Mouse (Mus musculus) liver, postnatal 0 days (tissue): ENCODE data around the gene Pdgfa. TPM values are rescaled to one million over a fixed set of nuclear protein-coding genes. Genes with fewer than 3 reads are reported as not detected.

Experiments used
- ATAC-seq: fragments of 200-750 bp; cut with Nextera tagmentation; 2 replicates; pipeline ENCODE4 v1.8.0; 2017; ENCODE audit warnings: mild to moderate bottlenecking, moderate library complexity
- DNase-seq: peaks from one replicate; pipeline ENCODE4 v3.0.0-alpha.2; 2016
- H3K27ac ChIP-seq: fragments of 300-500 bp; sonication (generic); 2 replicates; pipeline ENCODE4 v1.5.1; 2014; ENCODE audit warnings: antibody characterized with exemption, moderate library complexity, mild to moderate bottlenecking, low read depth
- H3K27me3 ChIP-seq: fragments of 300-500 bp; sonication (generic); 2 replicates; pipeline ENCODE4 v1.6.1; 2014; ENCODE audit warnings: low read length, control low read depth, mixed read lengths; ENCODE audit not compliant: insufficient read depth
- H3K36me3 ChIP-seq: fragments of 300-500 bp; sonication (generic); replicated peaks from 2 replicates; pipeline ENCODE4 v1.6.1; 2014; ENCODE audit warnings: mild to moderate bottlenecking, control low read depth, low read length, moderate library complexity, mixed read lengths; ENCODE audit not compliant: insufficient read depth
- H3K4me1 ChIP-seq: fragments of 300-500 bp; sonication (generic); 2 replicates; pipeline ENCODE4 v1.6.1; 2014; ENCODE audit warnings: antibody characterized with exemption, mild to moderate bottlenecking, control low read depth; ENCODE audit not compliant: insufficient read depth
- H3K4me2 ChIP-seq: fragments of 300-500 bp; sonication (generic); 2 replicates; pipeline ENCODE4 v1.6.1; 2014; ENCODE audit warnings: low read depth, mild to moderate bottlenecking, low read length, moderate library complexity, mixed read lengths
- H3K4me3 ChIP-seq: fragments of 300-500 bp; sonication (generic); 2 replicates; pipeline ENCODE4 v1.5.1; 2014; ENCODE audit warnings: low read depth, low read length
- H3K9ac ChIP-seq: fragments of 300-500 bp; sonication (generic); replicated peaks from 2 replicates; pipeline ENCODE4 v1.6.1; 2014; ENCODE audit warnings: mild to moderate bottlenecking, moderate library complexity
- H3K9me3 ChIP-seq: fragments of 300-500 bp; sonication (generic); 2 replicates; pipeline ENCODE4 v1.6.1; 2016; ENCODE audit warnings: mild to moderate bottlenecking, control low read depth, low read length, mixed read lengths
- CTCF ChIP-seq: sonication (generic); IDR thresholded peaks from 2 replicates; pipeline ENCODE4 v1.5.1; 2016; ENCODE audit warnings: antibody characterized with exemption, low read depth
- EP300 ChIP-seq: IDR thresholded peaks from 2 replicates; pipeline ENCODE4 v1.6.1; 2016; ENCODE audit warnings: antibody characterized with exemption, low read depth, mild to moderate bottlenecking
- WGBS: fragments of 180-500 bp; shearing (Covaris S2); extraction: QIAGEN DNeasy Blood & Tissue Kit; methylation state at CpG from one replicate; pipeline ENCODE4 v1.1.7; 2014; ENCODE audit not compliant: insufficient replicate concordance; 5-methylcytosine and 5-hydroxymethylcytosine counted together
- polyA plus RNA-seq: library from polyadenylated mRNA; unstranded; fragments of >200 nt; fragmentation: Nextera tagmentation; extraction: Ambion mirVana; gene quantifications from 2 replicates; pipeline ENCODE4 v1.2.1, GENCODE M21; 2015

Gene Pdgfa
- polyA plus RNA-seq, 1 experiment from 2014 or later, result 2.5 TPM

DNA sequence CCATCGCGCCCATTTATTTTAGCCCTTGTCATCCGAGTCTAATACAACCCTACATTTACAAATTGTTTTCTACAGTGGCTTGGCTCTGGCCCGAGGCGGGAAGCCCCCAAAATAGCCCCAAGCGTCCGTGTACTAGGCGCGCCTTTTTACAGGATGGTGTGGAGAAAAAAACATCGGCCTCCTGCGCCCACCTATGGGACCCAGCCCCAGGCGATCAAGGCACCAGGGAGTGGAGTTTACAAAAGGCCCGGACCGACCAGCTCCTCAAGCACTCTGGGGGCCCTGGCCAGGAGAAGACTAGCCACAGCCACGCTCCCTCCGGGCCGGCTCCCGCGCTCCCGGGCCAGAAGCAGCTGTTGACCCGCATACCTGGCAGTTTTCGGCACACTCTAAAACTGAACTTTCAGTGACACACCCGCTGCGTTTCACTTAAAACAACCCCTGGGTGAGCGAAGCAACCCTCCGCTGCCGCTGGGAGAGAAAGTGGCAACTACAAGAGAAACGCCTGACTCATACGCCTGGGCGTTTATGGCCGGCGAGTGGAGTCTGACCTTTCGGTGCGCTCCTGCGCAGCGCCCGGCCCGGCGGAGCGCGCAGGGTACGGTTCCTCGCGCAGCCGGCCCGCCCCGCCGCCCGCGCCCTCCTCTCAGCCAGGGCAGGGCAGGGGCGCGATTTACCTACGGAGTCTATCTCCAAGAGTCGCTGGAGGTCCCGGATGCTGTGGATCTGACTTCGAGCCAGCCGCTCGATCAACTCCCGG is 4.4 kb downstream of the Pdgfa start:
- H3K27me3 ChIP-seq, result peaks cover 64% of the 10 kb centered on the region
- H3K9ac ChIP-seq, result 0 out of 2 replicates have a peak overlapping the region, but pooled peaks have one; percentile 11
- 5% methylated on average over 59 of the region's 59 CpGs for WGBS
- DNase-seq (peak; percentile 22), ATAC-seq (no peak)
- H3K4me3 ChIP-seq, result peak overlapping the region; percentile 56
- no peaks in the 10 kb centered on the region for H3K9me3 ChIP-seq
- peaks cover 22% of the 10 kb centered on the region for H3K4me1 ChIP-seq
- no peaks in the 10 kb centered on the region for H3K36me3 ChIP-seq
- no peak for TF ChIP-seq EP300
- peak overlapping the region; percentile 85 for H3K4me2 ChIP-seq
- H3K27ac ChIP-seq, result no peak overlapping the region

- Histone ChIP-seq H3K9me3 (no peaks in the 10 kb centered on the region), H3K4me2 (no peak overlapping the region), H3K36me3 (no peaks in the 10 kb centered on the region), H3K27ac (no peak overlapping the region), H3K9ac (no peak overlapping the region), H3K4me1 (peaks cover 17% of the 10 kb centered on the region), H3K4me3 (no peak overlapping the region), H3K27me3 (peaks cover 54% of the 10 kb centered on the region)
- 52% methylated on average over 4 of the region's 4 CpGs for WGBS
- TF ChIP-seq CTCF, result no peak
- TF ChIP-seq EP300, result no peak
- no peak for DNase-seq
- no peak for ATAC-seq
These were observed 5.4 kb downstream of the Pdgfa start for GRCm38 (mm10) chr5:138991734-138992133.

- Histone ChIP-seq H3K9ac (no peak overlapping the region), H3K27me3 (peaks cover 45% of the 10 kb centered on the region), H3K4me1 (peaks cover 13% of the 10 kb centered on the region), H3K4me2 (no peak overlapping the region), H3K27ac (no peak overlapping the region), H3K9me3 (no peaks in the 10 kb centered on the region), H3K4me3 (no peak overlapping the region), H3K36me3 (no peaks in the 10 kb centered on the region)
- 52% methylated on average over 7 of the region's 7 CpGs for WGBS
- no peak for TF ChIP-seq EP300
- TF ChIP-seq CTCF, result no peak
- DNase-seq (peak; percentile 73), ATAC-seq (peak; percentile 62)
These were observed 6.3 kb downstream of the Pdgfa start for GRCm38 (mm10) chr5:138990659-138991380.

DNA sequence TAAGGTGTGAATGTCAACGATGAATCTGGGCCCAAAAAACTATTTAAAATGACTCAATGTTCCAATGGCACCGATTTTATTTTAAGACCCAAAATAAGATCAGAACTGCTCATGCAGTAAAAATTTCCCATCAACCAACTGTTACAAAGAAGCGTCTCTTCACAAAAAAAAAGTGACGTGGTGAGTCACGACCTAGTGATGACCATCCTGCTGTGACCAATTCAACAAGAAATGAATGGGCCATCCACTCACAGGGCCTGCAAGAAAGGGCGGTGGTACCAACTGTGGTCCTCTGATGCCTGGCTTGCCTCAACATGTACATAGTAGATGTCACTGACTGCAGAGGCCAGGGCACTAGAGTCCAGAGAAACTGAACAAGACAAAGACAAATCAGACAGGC is 7.6 kb downstream of the Pdgfa start:
- 82% methylated on average over 6 of the region's 6 CpGs for WGBS
- Histone ChIP-seq H3K36me3 (no peaks in the 10 kb centered on the region), H3K27ac (no peak overlapping the region), H3K27me3 (peaks cover 35% of the 10 kb centered on the region), H3K4me2 (no peak overlapping the region), H3K9ac (no peak overlapping the region), H3K4me3 (no peak overlapping the region), H3K9me3 (no peaks in the 10 kb centered on the region), H3K4me1 (peaks cover 13% of the 10 kb centered on the region)
- DNase-seq, result no peak
- no peak for TF ChIP-seq EP300
- TF ChIP-seq CTCF, result no peak
- ATAC-seq, result no peak

DNA sequence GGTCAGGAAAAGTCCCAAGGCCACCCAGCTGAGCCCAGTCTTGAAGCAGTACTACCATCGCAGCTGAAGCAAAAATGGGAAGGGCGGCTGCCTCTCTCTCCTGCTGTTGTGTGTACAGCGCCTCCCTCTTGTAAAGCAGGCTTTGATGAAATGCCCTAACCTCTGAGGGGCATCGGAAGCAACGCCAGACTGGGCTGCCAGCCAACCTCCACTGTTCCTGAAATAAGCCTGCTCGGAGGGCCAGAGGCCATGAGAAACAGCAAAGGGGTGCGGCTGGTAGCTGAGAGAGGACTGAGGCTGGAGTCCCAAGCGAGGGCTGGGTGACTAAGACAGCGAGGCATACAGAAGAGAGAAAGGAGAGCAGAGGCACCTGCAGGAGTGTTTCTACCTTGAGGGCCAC is 8.4 kb downstream of the Pdgfa start:
- H3K9ac ChIP-seq, result no peak overlapping the region
- no peaks in the 10 kb centered on the region for H3K36me3 ChIP-seq
- H3K9me3 ChIP-seq, result no peaks in the 10 kb centered on the region
- ATAC-seq, result no peak
- DNase-seq, result peak; percentile 35
- no peak overlapping the region for H3K4me3 ChIP-seq
- TF ChIP-seq EP300 (no peak), CTCF (0 out of 2 replicates have a peak, but pooled peaks have one; percentile 19)
- no peak overlapping the region for H3K4me2 ChIP-seq
- 54% methylated on average over 9 of the region's 9 CpGs for WGBS
- H3K27ac ChIP-seq, result no peak overlapping the region
- peaks cover 27% of the 10 kb centered on the region for H3K27me3 ChIP-seq
- H3K4me1 ChIP-seq, result peaks cover 10% of the 10 kb centered on the region

DNA sequence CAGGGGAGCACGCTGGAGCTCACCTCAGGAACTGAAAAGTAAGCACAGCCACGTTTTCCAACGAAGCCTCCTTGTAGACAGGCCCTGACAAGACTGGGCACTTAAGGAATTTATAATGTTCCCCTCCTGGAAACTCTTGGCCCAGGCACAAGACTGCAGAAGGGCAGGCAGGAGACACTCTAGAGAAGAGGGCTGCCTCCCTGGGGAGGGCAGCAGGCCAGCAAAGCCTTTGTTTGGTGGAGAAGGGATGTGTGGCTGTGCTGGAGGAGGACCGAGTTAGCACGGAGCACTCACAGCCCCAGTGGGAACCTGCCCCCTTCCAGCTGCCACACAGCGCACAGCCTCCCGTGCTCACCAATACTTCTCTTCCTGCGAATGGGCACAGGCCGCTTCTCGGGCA is 9.2 kb downstream of the Pdgfa start:
- peaks cover 5% of the 10 kb centered on the region; the same call in 1 of the 2 replicates for H3K4me1 ChIP-seq
- H3K27me3 ChIP-seq, result peaks cover 19% of the 10 kb centered on the region
- H3K36me3 ChIP-seq, result no peaks in the 10 kb centered on the region
- 81% methylated on average over 10 of the region's 10 CpGs for WGBS
- no peaks in the 10 kb centered on the region for H3K9me3 ChIP-seq
- ATAC-seq (no peak), DNase-seq (no peak)
- no peak overlapping the region for H3K4me2 ChIP-seq
- H3K9ac ChIP-seq, result no peak overlapping the region
- TF ChIP-seq CTCF (no peak), EP300 (no peak)
- H3K4me3 ChIP-seq, result no peak overlapping the region
- H3K27ac ChIP-seq, result no peak overlapping the region
